Mouse (Mus musculus) cerebellum, postnatal 36 days (tissue): ENCODE measurements at regions not wholly inside any gene's neighbourhood (a gene's known extent, or its start where the extent isn't known, plus 50 kb on each side); places are given as distances from the start of the nearest gene placed in this dataset.

Experiments
- DNase-seq, 2 experiments: peaks; one replicate each; pipeline ENCODE4 v3.0.0; 2021 to 2022; ENCODE audit warnings: mixed read lengths in 2 of 2

- DNase-seq = no peak
These were observed 103.0 kb downstream of the Nab1 start for GRCm38 (mm10) chr1:52397460-52397859.

DNA sequence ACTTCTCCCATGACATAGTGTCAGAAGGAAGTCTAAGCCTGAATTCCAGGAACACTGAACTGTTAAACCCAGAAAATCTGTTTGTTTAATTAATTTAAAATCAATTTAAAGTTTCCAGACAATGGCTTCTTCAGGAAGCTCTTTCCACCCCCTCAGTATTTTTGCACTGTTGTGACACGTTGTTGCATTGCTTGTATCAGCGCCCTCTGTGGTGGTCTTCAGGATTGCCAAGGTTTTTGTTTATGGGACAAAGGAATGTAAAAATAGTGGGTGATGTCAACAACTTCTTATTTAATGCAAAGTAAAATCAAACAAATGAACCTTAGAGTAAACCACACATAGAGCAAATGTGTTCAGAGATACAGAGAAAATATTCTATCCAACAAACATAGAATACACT lies 107.5 kb downstream of the Nab1 start:
- no peak for DNase-seq

- no peak for DNase-seq
These were observed 111.6 kb downstream of the Nab1 start for GRCm38 (mm10) chr1:52388836-52389235.

DNA sequence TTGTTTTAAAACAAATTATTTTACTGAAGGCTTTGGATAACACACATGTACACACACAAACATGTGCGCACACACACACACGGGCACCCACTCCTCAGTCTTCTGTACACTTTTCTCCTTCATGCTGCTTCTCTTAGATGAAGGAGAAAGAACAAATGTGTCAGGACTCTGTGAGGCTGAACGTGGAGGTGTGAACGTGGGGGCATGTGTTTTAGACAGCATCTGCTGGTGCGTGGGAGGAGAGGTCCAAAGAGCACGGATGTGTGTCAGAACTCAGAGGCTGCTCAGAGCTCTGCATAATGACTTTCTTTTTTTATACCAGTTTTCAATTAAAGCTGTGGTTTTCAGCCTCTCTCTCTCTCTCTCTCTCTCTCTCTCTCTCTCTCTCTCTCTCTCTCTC lies 112.4 kb downstream of the Nab1 start:
- DNase-seq = no peak

DNA sequence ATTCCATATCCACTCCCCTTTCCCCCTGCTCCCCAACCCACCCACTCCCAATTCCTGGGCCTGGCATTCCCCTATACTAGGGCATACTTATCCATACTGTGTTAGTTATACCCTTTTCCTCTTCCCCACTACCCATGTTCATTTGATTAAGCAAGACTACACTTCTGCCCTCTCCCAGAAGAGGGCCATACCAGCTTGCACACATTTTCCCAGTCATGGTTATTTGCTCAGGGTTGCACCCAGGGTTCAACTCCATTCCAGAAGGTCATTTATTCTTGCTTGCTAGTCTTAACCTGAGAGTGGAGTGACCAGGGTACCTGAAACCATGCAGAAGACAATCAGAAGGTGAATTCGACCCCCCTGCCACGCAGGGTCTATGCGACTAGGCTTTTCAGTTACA lies 113.4 kb downstream of the Nab1 start:
- no peak for DNase-seq

GRCm38 (mm10) chr1:52375320-52375719 lies 125.2 kb downstream of the Nab1 start:
- no peak for DNase-seq

- no peak for DNase-seq
These were observed 125.8 kb downstream of the Nab1 start for GRCm38 (mm10) chr1:52374666-52375065.

DNA sequence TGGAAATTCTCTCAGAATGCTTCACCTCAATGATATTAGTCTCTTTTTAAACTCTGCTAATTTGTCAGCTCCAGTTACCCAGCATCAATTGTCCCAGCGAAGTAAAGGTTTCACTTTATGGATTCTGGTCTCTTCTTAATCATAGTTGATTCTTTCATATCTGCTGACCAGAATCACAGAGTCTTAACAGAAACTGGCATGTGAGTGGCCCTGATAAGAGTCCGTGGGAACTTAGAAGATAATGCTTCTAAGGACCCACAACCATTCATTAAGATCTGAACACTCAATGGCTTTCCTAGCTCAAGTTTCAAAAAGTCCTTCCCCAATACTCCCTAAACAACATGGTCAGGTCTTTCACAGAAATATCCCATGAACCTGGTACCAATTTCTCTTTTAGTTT lies 126.7 kb downstream of the Nab1 start:
- no peak for DNase-seq

DNA sequence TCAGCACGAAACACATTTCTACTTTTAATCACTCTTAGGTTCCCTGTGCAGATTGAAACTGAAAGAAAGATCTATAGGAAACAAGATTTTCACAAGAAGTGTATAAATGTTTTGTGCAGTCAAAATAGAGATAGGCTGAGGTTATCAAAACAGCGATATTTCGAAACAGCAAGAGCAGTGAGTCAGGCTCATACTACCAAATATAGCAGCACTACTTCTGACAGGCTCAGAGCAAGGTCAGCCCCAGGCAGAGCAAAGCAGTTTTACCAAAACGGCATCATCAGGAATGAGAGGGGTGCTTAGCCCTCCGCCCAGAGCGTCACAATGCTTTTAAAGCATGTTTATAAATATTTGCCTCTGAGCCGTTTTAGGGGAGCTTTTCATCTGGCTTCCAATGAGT lies 133.4 kb upstream of the Gls start:
- DNase-seq = no peak

- DNase-seq = no peak
These were observed 130.6 kb upstream of the Gls start for GRCm38 (mm10) chr1:52363625-52364024.

GRCm38 (mm10) chr1:52362976-52363375 lies 129.9 kb upstream of the Gls start:
- DNase-seq = no peak

- DNase-seq = peak; percentile 19 to 25
These were observed 121.1 kb upstream of the Gls start for GRCm38 (mm10) chr1:52354041-52354582.

GRCm38 (mm10) chr1:52342127-52342526 lies 109.1 kb upstream of the Gls start:
- DNase-seq = no peak

- no peak for DNase-seq
These were observed 105.7 kb upstream of the Gls start for GRCm38 (mm10) chr1:52338704-52339103.

GRCm38 (mm10) chr1:52338243-52338642 lies 105.2 kb upstream of the Gls start:
- DNase-seq = no peak

GRCm38 (mm10) chr1:52336696-52337095 lies 103.7 kb upstream of the Gls start:
- no peak for DNase-seq

GRCm38 (mm10) chr1:52332013-52332412 lies 99.0 kb upstream of the Gls start:
- DNase-seq = no peak

GRCm38 (mm10) chr1:52331442-52331841 lies 98.4 kb upstream of the Gls start:
- DNase-seq = no peak

DNA sequence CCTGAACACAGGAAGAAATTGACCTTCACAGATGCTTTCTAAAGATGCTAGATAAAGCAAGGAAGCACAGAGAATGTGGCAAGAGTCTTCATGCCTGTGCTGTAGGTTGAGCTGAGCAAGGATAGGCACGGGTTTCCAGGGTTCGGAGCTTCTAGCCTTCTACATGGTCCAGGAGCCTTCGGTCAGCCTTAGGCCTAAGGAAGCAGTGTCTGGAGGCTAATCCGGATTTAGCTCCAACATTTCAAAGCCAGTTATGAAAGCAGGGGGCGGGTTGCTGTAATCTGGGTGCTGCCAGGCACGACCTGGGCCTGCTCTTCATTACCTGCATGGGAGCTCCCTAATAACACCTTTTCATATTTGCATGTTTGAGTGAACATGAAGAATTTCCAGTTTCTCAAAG lies 97.5 kb upstream of the Gls start:
- DNase-seq = no peak

DNA sequence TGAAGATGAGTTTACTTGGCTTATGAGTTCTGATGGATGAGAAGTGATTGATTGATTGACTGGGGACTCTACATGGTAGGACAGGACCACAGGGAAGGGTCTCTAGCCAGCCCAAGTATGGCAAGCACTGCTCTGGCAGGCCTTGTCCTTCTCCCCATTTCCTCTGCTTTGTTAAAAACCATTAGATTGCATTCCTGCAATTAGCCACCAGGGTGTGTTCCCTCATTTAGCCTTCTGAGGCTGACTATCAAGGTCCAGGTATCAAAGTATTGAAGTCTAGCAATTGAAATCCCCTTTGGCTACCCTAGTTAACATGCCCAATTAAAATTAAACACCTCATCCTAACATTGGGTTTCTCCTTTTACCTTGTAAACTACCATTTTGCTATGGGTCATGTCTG lies 95.5 kb upstream of the Gls start:
- DNase-seq = no peak

GRCm38 (mm10) chr1:52324356-52324755 lies 91.3 kb upstream of the Gls start:
- DNase-seq = no peak

- no peak for DNase-seq
These were observed 79.1 kb upstream of the Gls start for GRCm38 (mm10) chr1:52312076-52312633.

DNA sequence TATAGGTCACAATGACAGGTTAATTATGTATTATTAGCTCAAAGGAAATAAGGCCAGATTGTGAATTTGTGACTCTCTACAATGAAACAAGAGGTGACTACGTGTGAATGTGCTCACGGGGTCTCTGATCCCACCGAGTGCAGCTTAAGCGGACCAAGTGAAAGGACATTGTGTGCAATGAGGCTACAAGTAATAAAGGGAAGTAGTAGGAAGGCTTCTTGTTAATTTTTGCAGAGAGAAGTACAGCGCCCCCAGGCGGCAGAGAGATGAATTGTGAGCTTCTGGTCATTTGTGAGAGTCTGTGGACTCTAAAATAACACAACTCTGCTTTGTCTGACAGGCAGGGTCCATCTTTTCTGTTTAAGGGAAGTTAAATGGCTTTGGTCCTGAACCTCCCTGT lies 73.9 kb upstream of the Gls start:
- DNase-seq = peak; percentile 28 to 32

- no peak for DNase-seq
These were observed 72.9 kb upstream of the Gls start for GRCm38 (mm10) chr1:52305679-52306632.
